Mouse (Mus musculus) hindbrain, embryonic 14.5 days (tissue): ENCODE data around the gene Becn1. TPM values are rescaled to one million over a fixed set of nuclear protein-coding genes. Genes with fewer than 3 reads are reported as not detected.

ENCODE experiments used
- ATAC-seq: fragments of 200-750 bp; cut with Nextera tagmentation; 2 replicates; pipeline ENCODE4 v1.8.0; 2017; ENCODE audit warnings: moderate number of reproducible peaks, mild to moderate bottlenecking, moderate TSS enrichment, moderate library complexity; ENCODE audit not compliant: low FRiP score
- DNase-seq: peaks from one replicate; pipeline ENCODE4 v3.0.0-alpha.2; 2015; ENCODE audit warnings: low spot score
- H3K27ac ChIP-seq: fragments of 300-500 bp; sonication (generic); 2 replicates; pipeline ENCODE4 v1.5.1; 2014; ENCODE audit warnings: mild to moderate bottlenecking, moderate library complexity
- H3K27me3 ChIP-seq: fragments of 300-500 bp; sonication (generic); 2 replicates; pipeline ENCODE4 v1.6.1; 2014; ENCODE audit warnings: mild to moderate bottlenecking, low read length, mixed read lengths; ENCODE audit not compliant: control insufficient read depth, insufficient read depth
- H3K36me3 ChIP-seq: fragments of 300-500 bp; sonication (generic); replicated peaks from 2 replicates; pipeline ENCODE4 v1.6.1; 2014; ENCODE audit not compliant: control insufficient read depth, insufficient read depth
- H3K4me1 ChIP-seq: fragments of 300-500 bp; sonication (generic); replicated peaks from 2 replicates; pipeline ENCODE4 v1.6.1; 2014; ENCODE audit warnings: antibody characterized with exemption, low read length, mixed read lengths; ENCODE audit not compliant: control insufficient read depth, insufficient read depth
- H3K4me2 ChIP-seq: fragments of 300-500 bp; sonication (generic); replicated peaks from 2 replicates; pipeline ENCODE4 v1.6.1; 2014; ENCODE audit warnings: mild to moderate bottlenecking, moderate library complexity
- H3K4me3 ChIP-seq: fragments of 300-500 bp; sonication (generic); replicated peaks from 2 replicates; pipeline ENCODE4 v1.5.1; 2014; ENCODE audit warnings: mild to moderate bottlenecking, low read length
- H3K9ac ChIP-seq: fragments of 300-500 bp; sonication (generic); 2 replicates; pipeline ENCODE4 v1.6.1; 2014
- H3K9me3 ChIP-seq: fragments of 300-500 bp; sonication (generic); 2 replicates; pipeline ENCODE4 v1.6.1; 2016; ENCODE audit warnings: low read length; ENCODE audit not compliant: control insufficient read depth
- WGBS: fragments of 180-500 bp; shearing (Covaris S2); extraction: QIAGEN DNeasy Blood & Tissue Kit; methylation state at CpG from one replicate; pipeline ENCODE4 v1.1.7; 2014; 5-methylcytosine and 5-hydroxymethylcytosine counted together
- polyA plus RNA-seq: library from polyadenylated mRNA; unstranded; fragments of >200 nt; fragmentation: Nextera tagmentation; extraction: Ambion mirVana; gene quantifications from 2 replicates; pipeline ENCODE4 v1.2.1, GENCODE M21; 2014

The Becn1 gene
- polyA plus RNA-seq, 1 experiment from 2014 or later = 172 TPM

- no peak for DNase-seq
- H3K9ac ChIP-seq = peak overlapping the region; percentile 75
- no peaks in the 10 kb centered on the region for H3K9me3 ChIP-seq
- no peaks in the 10 kb centered on the region for H3K36me3 ChIP-seq
- 75% methylated on average over 12 of the region's 12 CpGs for WGBS
- no peaks in the 10 kb centered on the region for H3K27me3 ChIP-seq
- H3K4me2 ChIP-seq = peak overlapping the region; percentile 88
- H3K4me1 ChIP-seq = peaks cover 13% of the 10 kb centered on the region
- no peak for ATAC-seq
- H3K27ac ChIP-seq = no peak overlapping the region
- peak overlapping the region; percentile 59 for H3K4me3 ChIP-seq
These were observed 24.5 kb downstream of the Becn1 start for GRCm38 (mm10) chr11:101277381-101278222.

GRCm38 (mm10) chr11:101276319-101277070 is 25.6 kb downstream of the Becn1 start:
- H3K9ac ChIP-seq = no peak overlapping the region
- H3K36me3 ChIP-seq = no peaks in the 10 kb centered on the region
- DNase-seq = no peak

GRCm38 (mm10) chr11:101275309-101275708 is 26.8 kb downstream of the Becn1 start:
- no peak overlapping the region for H3K27ac ChIP-seq
- no peak overlapping the region for H3K9ac ChIP-seq

More at GRCm38 (mm10) chr11:101276319-101277070, 25.6 kb downstream of the Becn1 start:
- no peak overlapping the region for H3K4me3 ChIP-seq
- peak overlapping the region; percentile 16; the same call in 1 of the 2 replicates for H3K4me2 ChIP-seq
- peaks cover 13% of the 10 kb centered on the region for H3K4me1 ChIP-seq
- H3K27me3 ChIP-seq = no peaks in the 10 kb centered on the region
- 24% methylated on average over 27 of the region's 27 CpGs for WGBS
- H3K27ac ChIP-seq = no peak overlapping the region
- H3K9me3 ChIP-seq = no peaks in the 10 kb centered on the region
- ATAC-seq = no peak

DNA sequence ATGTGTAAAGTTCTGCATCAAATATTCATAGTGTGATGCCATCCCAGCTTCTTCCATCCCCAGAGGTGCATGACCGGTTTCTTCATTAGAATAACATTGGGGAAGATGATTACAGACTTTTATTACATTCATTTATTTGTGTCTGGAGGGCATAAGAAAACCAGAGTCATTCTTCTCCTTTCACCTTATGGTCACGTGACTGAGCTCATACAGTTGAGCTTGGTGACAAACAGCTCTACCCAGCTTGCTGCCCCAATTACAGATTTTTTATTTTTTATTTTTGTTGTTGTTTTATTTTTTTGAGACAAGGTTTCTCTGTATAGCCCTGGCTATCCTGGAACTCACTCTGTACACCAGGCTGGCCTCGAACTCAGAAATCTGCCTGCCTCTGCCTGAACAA is 29.6 kb downstream of the Becn1 start:
- no peaks in the 10 kb centered on the region for H3K27me3 ChIP-seq
- ATAC-seq = no peak
- peaks cover 3% of the 10 kb centered on the region for H3K4me1 ChIP-seq

More at GRCm38 (mm10) chr11:101275309-101275708, 26.8 kb downstream of the Becn1 start:
- H3K4me2 ChIP-seq = no peak overlapping the region
- no peaks in the 10 kb centered on the region for H3K9me3 ChIP-seq
- no peak for DNase-seq
- peaks cover 13% of the 10 kb centered on the region for H3K4me1 ChIP-seq
- H3K36me3 ChIP-seq = no peaks in the 10 kb centered on the region
- no peaks in the 10 kb centered on the region for H3K27me3 ChIP-seq
- ATAC-seq = no peak
- 79% methylated on average over 4 of the region's 4 CpGs for WGBS
- H3K4me3 ChIP-seq = no peak overlapping the region

GRCm38 (mm10) chr11:101269577-101270116 is 32.4 kb downstream of the Becn1 start:
- DNase-seq = peak; percentile 40
- 0 out of 2 replicates have a peak overlapping the region, but pooled peaks have one; percentile 26 for H3K9ac ChIP-seq

More for the DNA sequence above, 29.6 kb downstream of the Becn1 start:
- Histone ChIP-seq H3K36me3 (no peaks in the 10 kb centered on the region), H3K4me2 (no peak overlapping the region), H3K9me3 (no peaks in the 10 kb centered on the region), H3K4me3 (no peak overlapping the region), H3K27ac (no peak overlapping the region), H3K9ac (no peak overlapping the region)
- no peak for DNase-seq
- 84% methylated on average over 3 of the region's 3 CpGs for WGBS

GRCm38 (mm10) chr11:101265906-101266305 is 36.2 kb downstream of the Becn1 start:
- ATAC-seq (no peak), DNase-seq (no peak)
- no peaks in the 10 kb centered on the region for H3K36me3 ChIP-seq
- WGBS = 18% methylated on average over 6 of the region's 6 CpGs
- H3K27me3 ChIP-seq = peaks cover 45% of the 10 kb centered on the region
- H3K27ac ChIP-seq = no peak overlapping the region
- peak overlapping the region; percentile 46 for H3K4me2 ChIP-seq
- peaks cover 19% of the 10 kb centered on the region; the same call in 1 of the 2 replicates for H3K4me1 ChIP-seq
- H3K9ac ChIP-seq = no peak overlapping the region
- peak overlapping the region; percentile 25; the same call in 1 of the 2 replicates for H3K4me3 ChIP-seq
- H3K9me3 ChIP-seq = no peaks in the 10 kb centered on the region

More at GRCm38 (mm10) chr11:101269577-101270116, 32.4 kb downstream of the Becn1 start:
- peaks cover 11% of the 10 kb centered on the region for H3K27me3 ChIP-seq
- no peak overlapping the region for H3K4me2 ChIP-seq
- no peak overlapping the region for H3K27ac ChIP-seq
- no peaks in the 10 kb centered on the region for H3K36me3 ChIP-seq
- no peak for ATAC-seq
- H3K4me1 ChIP-seq = 0 out of 2 replicates have a peak, but pooled peaks cover 7% of the 10 kb centered on the region
- WGBS = 41% methylated on average over 10 of the region's 10 CpGs
- H3K4me3 ChIP-seq = no peak overlapping the region
- H3K9me3 ChIP-seq = no peaks in the 10 kb centered on the region

DNA sequence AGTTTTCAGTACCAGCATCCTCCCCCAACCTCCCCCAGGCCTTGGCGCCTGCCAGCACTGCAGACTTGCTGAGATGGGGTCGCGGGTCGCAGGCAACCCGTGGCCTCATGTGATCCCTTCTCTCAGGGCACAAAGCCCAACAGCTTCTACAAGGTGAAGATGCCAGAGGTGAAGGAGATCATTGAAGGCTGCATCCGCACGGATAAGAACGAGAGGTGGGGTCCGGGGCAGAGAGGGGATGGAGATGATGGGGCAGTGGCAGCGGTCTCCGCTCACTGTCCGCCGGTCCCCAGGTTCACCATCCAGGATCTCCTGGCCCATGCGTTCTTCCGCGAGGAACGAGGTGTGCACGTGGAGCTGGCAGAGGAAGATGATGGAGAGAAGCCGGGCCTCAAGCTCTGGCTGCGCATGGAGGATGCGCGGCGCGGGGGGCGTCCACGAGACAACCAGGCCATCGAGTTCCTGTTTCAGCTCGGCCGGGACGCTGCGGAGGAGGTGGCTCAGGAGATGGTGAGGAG is 37.1 kb downstream of the Becn1 start:
- Histone ChIP-seq H3K27ac (no peak overlapping the region), H3K9ac (peak overlapping the region; percentile 44), H3K27me3 (peaks cover 49% of the 10 kb centered on the region), H3K9me3 (no peaks in the 10 kb centered on the region), H3K4me2 (peak overlapping the region; percentile 46), H3K36me3 (no peaks in the 10 kb centered on the region), H3K4me3 (peak overlapping the region; percentile 25), H3K4me1 (peaks cover 27% of the 10 kb centered on the region; the same call in 1 of the 2 replicates)
- no peak for ATAC-seq
- 2% methylated on average over 31 of the region's 31 CpGs for WGBS
- no peak for DNase-seq

- ATAC-seq (no peak), DNase-seq (no peak)
- Histone ChIP-seq H3K27ac (no peak overlapping the region), H3K4me1 (peaks cover 33% of the 10 kb centered on the region; the same call in 1 of the 2 replicates), H3K4me3 (0 out of 2 replicates have a peak overlapping the region, but pooled peaks have one; percentile 4), H3K9me3 (no peaks in the 10 kb centered on the region), H3K27me3 (peaks cover 54% of the 10 kb centered on the region), H3K4me2 (no peak overlapping the region), H3K9ac (no peak overlapping the region), H3K36me3 (0 out of 2 replicates have a peak, but pooled peaks cover 4% of the 10 kb centered on the region)
- 6% methylated on average over 3 of the region's 3 CpGs for WGBS
These were observed 38.2 kb downstream of the Becn1 start for GRCm38 (mm10) chr11:101263989-101264280.
